7 mouse cellular contexts compared by ENCODE assay signal in the genomic region with DNA sequence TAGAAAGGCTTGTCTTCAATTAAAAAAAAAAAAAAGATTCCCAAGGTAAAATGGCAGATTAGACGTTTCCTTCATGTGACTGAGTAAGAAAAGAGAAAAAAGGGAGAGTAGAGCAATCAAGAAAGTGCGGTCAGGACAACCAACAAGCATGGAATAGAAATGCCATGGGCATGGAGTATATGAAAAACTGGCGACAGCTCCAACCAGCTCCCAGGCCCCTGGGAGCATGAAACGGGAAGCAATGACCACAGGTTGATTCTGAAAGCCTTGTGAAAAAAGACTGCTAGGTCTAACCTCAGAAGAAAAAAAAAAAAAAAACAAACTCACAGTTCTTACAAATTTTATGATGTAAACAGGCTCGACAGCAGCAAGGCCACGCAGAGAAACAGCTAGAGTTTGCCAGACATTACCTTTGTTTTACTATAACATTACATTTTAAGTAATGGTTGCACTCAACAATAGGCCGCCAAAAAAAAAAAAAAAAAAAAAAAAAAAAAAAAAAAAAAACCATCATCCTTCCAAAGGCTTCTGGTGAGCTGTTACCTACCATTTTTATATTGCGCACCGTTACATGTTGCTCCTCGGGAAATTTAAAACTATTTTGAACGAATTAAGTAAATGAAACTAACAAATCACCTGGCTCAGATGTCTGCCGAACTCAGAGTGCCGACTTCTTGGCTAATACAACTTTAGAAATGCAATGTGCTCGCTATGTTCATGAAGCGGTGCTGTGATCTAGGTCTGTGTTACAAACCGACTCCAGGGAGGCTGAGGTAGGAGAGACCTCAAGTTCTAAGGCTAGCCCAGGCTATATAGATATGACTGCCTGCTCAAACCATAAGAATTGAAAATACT. TPM values are rescaled to one million over a fixed set of nuclear protein-coding genes. Genes with fewer than 3 reads are reported as not detected.
DNase-seq lines count a peak whose midpoint lies in the region; ATAC-seq and TF ChIP-seq lines count a peak whose summit lies in the region.

No protein-coding gene starts in this region.

- peaks cover 20% of the 10 kb centered on the region for H3K4me1 ChIP-seq in megakaryocyte, embryonic 14.5 days
- peaks cover 8% of the 10 kb centered on the region for H3K4me1 ChIP-seq in heart, postnatal 0 days (ENCODE audit: control insufficient read depth, insufficient read depth)

- intact Hi-C loops in gastrocnemius, postnatal 36 days (cut with DNase I): no loop called here

- peak overlapping the region; percentile 92 for H3K9ac ChIP-seq in heart, postnatal 0 days (replicated peaks; ENCODE audit: low read depth, low read length)

- ATAC-seq in megakaryocyte, adult 5-6 weeks (ENCODE audit: poor library complexity, severe bottlenecking): no peak
- no peak for ATAC-seq in heart, postnatal 0 days (ENCODE audit: insufficient read depth, low read depth)
- peak; percentile 36; the same call in 1 of the 2 replicates for ATAC-seq in megakaryocyte-erythroid progenitor cell, adult 5-6 weeks (replicated peaks; ENCODE audit: low FRiP score, low TSS enrichment, poor library complexity, severe bottlenecking)

- TF ChIP-seq CTCF in heart, postnatal 0 days (IDR thresholded peaks at IDR 0.05; ENCODE audit: low read depth): no peak

- peak overlapping the region; percentile 99 for H3K27ac ChIP-seq in heart, postnatal 0 days (ENCODE audit: low read depth)

- TF ChIP-seq EP300 in heart, postnatal 0 days (IDR thresholded peaks at IDR 0.05; ENCODE audit: low read depth): no peak

- no peaks in the 10 kb centered on the region for H3K27me3 ChIP-seq in megakaryocyte, embryonic 14.5 days (replicated peaks)
- no peaks in the 10 kb centered on the region for H3K27me3 ChIP-seq in heart, postnatal 0 days (ENCODE audit: control insufficient read depth, insufficient read depth, low read length)

- peak overlapping the region; percentile 71 for H3K4me2 ChIP-seq in heart, postnatal 0 days (ENCODE audit: low read depth, low read length)

- H3K4me3 ChIP-seq in megakaryocyte, embryonic 14.5 days (replicated peaks): peak overlapping the region; percentile 99
- peak overlapping the region; percentile 94 for H3K4me3 ChIP-seq in heart, postnatal 0 days (ENCODE audit: low read depth, low read length)

- H3K9me3 ChIP-seq in megakaryocyte, embryonic 14.5 days: no peaks in the 10 kb centered on the region
- no peaks in the 10 kb centered on the region for H3K9me3 ChIP-seq in heart, postnatal 0 days (replicated peaks; ENCODE audit: control insufficient read depth, low read length)

- peaks cover 5% of the 10 kb centered on the region for H3K36me3 ChIP-seq in megakaryocyte, embryonic 14.5 days (replicated peaks; ENCODE audit: low read length)
- H3K36me3 ChIP-seq in heart, postnatal 0 days (replicated peaks; ENCODE audit: control insufficient read depth, insufficient read depth, low read length): no peaks in the 10 kb centered on the region

- 31% methylated on average over 16 of the region's 16 CpGs for WGBS in heart, postnatal 0 days

- DNase-seq in c-Kit-positive CD71-positive TER-119-negative erythroid progenitor cells, embryonic 14.5 days (ENCODE audit: low read depth): peak; percentile 24
- DNase-seq in heart, postnatal 0 days (ENCODE audit: low spot score): peak; percentile 18
- no peak for DNase-seq in gastrocnemius, postnatal 36 days
- DNase-seq in adrenal gland, adult 8-10 months: no peak

RNA-seq across cellular contexts. Expression of gene 2610301B20Rik, which starts 1.4 kb away (rescaled TPM):
- polyA plus RNA-seq in megakaryocyte, embryonic 14.5 days (2012; ENCODE audit: insufficient read depth, low replicate concordance): 7.3 and 13.1 TPM in 2 replicates
- 8.6 and 10.8 TPM in 2 replicates for total RNA-seq in megakaryocyte, adult 5-6 weeks (2015)
- total RNA-seq in megakaryocyte, adult 5-6 weeks (2017): 1.8 and 3.0 TPM in 2 replicates
- 13.3 and 14.0 TPM in 2 replicates for total RNA-seq in heart, postnatal 0 days (2014; rRNA removed; ENCODE audit: low replicate concordance)
- polyA plus RNA-seq in heart, postnatal 0 days (2015; fragmentation: Nextera tagmentation; extraction: Ambion mirVana): 16.9 and 17.4 TPM in 2 replicates
- 22.9 and 23.3 TPM in 2 replicates for total RNA-seq in megakaryocyte-erythroid progenitor cell, adult 5-6 weeks (2014; fragmentation: Nextera tagmentation)
- 7.7 and 20.8 TPM in 2 replicates for total RNA-seq in megakaryocyte-erythroid progenitor cell, adult 5-6 weeks (2017)
- total RNA-seq in gastrocnemius, postnatal 36 days (2021): 1 to 10 TPM; 2.9 to 4.3 TPM
- total RNA-seq in adrenal gland, adult 8-10 months (2022): 10 to 100 TPM; 22.0 to 33.7 (median 27.6) TPM

Comparison
In these comparisons a context has a peak if more than half of its experiments do, and no peak if none do; other contexts are left out.
1. DNase-seq: peak in c-Kit-positive CD71-positive TER-119-negative erythroid progenitor cells, embryonic 14.5 days (single experiment) and heart, postnatal 0 days (single experiment); none in gastrocnemius, postnatal 36 days (0 of 2) and adrenal gland, adult 8-10 months (single experiment).